Comparison of ENCODE assay signal across 8 mouse cellular contexts in the genomic region with DNA sequence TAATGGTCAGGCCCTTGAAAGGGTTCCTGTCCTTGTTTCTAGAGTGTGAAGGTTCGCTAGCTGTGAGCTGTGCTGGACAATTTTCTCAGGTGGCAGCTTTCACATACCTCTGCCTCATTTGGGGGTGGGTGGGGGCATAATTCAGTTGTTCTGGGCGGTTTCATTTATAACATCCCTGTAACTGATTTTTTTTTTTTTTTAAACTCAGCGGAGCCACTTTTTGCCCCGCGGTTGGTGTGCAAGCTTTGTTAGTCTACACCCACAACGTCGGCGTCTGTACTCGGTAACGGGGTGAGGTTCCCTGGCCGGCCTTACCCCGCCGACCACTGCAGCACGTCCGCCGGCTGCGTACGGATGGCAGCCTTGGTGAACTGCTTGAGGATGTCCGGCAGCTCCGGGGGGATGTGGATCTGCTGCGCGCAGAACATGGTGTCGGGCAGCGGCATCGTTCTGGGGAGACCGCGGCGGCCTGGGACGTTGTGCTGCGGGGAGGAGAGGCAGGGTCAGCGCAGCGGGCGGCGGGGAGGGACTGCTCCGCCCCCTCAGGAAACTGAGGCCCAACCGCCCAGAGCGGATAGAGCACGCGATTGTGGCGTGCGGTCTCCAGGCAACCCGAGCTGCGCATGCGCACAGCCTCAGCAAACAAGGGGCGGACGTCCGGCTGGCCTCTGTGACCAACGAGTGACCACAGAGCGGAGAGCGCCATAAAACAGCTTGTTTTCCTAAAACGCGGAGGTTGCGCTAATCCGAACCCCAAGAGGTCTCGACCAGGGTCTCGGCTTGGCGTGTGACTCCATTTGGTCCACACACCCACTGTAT. TPM values are rescaled to one million over a fixed set of nuclear protein-coding genes. Genes with fewer than 3 reads are reported as not detected.
A peak's percentile ranks its signal among the peaks of the same experiment; 100 is the strongest.
DNase-seq lines count a peak whose midpoint lies in the region; ATAC-seq and TF ChIP-seq lines count a peak whose summit lies in the region.

A gene (minus strand): TSS at position 640 of the 819 bp plus-strand sequence.

- H3K4me1 ChIP-seq in brown adipose tissue, adult 24 weeks (ENCODE audit: control insufficient read depth, insufficient read depth, insufficient read length, low read length), result no peaks in the 10 kb centered on the region
- H3K4me1 ChIP-seq in heart, embryonic 15.5 days (replicated peaks), result peaks cover 17% of the 10 kb centered on the region
- H3K4me1 ChIP-seq in liver, embryonic 14.5 days (replicated peaks; ENCODE audit: control insufficient read depth in 2 of 2, insufficient read depth in 2 of 2, low read length in 1 of 2), result peaks cover 4 to 19% of the 10 kb centered on the region in 2 experiments; a peak in 3 of 4 replicates
- no peaks in the 10 kb centered on the region for H3K4me1 ChIP-seq in neural tube, embryonic 11.5 days (ENCODE audit: control insufficient read depth, insufficient read depth, low read length)
- no peaks in the 10 kb centered on the region for H3K4me1 ChIP-seq in stomach, postnatal 0 days (replicated peaks; ENCODE audit: control insufficient read depth, insufficient read depth)

- H3K4me2 ChIP-seq in heart, embryonic 15.5 days, result peak within 1 kb of the TSS; percentile 90
- peak within 1 kb of the TSS; percentile 94 for H3K4me2 ChIP-seq in liver, embryonic 14.5 days (ENCODE audit: low read depth)
- H3K4me2 ChIP-seq in neural tube, embryonic 11.5 days (ENCODE audit: low read depth), result peak within 1 kb of the TSS; percentile 67
- H3K4me2 ChIP-seq in stomach, postnatal 0 days (replicated peaks; ENCODE audit: low read depth), result peak within 1 kb of the TSS; percentile 87

- H3K9ac ChIP-seq in heart, embryonic 15.5 days, result peak within 1 kb of the TSS; percentile 76
- H3K9ac ChIP-seq in liver, embryonic 14.5 days (replicated peaks), result peak within 1 kb of the TSS; percentile 72
- H3K9ac ChIP-seq in neural tube, embryonic 11.5 days (ENCODE audit: low read length), result peak within 1 kb of the TSS; percentile 70
- peak within 1 kb of the TSS; percentile 67 for H3K9ac ChIP-seq in stomach, postnatal 0 days (ENCODE audit: low read length)

- H3K27ac ChIP-seq in brown adipose tissue, adult 24 weeks (replicated peaks; ENCODE audit: low read depth, low read length), result peak within 1 kb of the TSS; percentile 85
- peak within 1 kb of the TSS; percentile 91 for H3K27ac ChIP-seq in heart, embryonic 15.5 days
- H3K27ac ChIP-seq in liver, embryonic 14.5 days, result no peak within 1 kb of the TSS; the same call in 1 of the 2 replicates
- 0 out of 2 replicates have a peak within 1 kb of the TSS, but pooled peaks have one; percentile 46 for H3K27ac ChIP-seq in neural tube, embryonic 11.5 days (ENCODE audit: low read depth, low read length)
- H3K27ac ChIP-seq in stomach, postnatal 0 days (replicated peaks), result 0 out of 2 replicates have a peak within 1 kb of the TSS, but pooled peaks have one; percentile 71

- H3K4me3 ChIP-seq in brown adipose tissue, adult 24 weeks (ENCODE audit: insufficient read depth, low read depth, low read length), result peak within 1 kb of the TSS; percentile 84
- H3K4me3 ChIP-seq in heart, embryonic 15.5 days, result peak within 1 kb of the TSS; percentile 85
- H3K4me3 ChIP-seq in liver, embryonic 14.5 days (ENCODE audit: insufficient read depth in 1 of 2, low read depth in 2 of 2, low read length in 2 of 2), result peak within 1 kb of the TSS; percentile 64 to 73
- H3K4me3 ChIP-seq in neural tube, embryonic 11.5 days (ENCODE audit: low read depth, low read length), result peak within 1 kb of the TSS; percentile 59
- peak within 1 kb of the TSS; percentile 65 for H3K4me3 ChIP-seq in stomach, postnatal 0 days (ENCODE audit: low read depth, low read length)

- peaks cover 11% of the 10 kb centered on the region for H3K36me3 ChIP-seq in heart, embryonic 15.5 days
- peaks cover 9% of the 10 kb centered on the region for H3K36me3 ChIP-seq in liver, embryonic 14.5 days (replicated peaks; ENCODE audit: control insufficient read depth, insufficient read depth, low read depth)
- no peaks in the 10 kb centered on the region for H3K36me3 ChIP-seq in neural tube, embryonic 11.5 days (ENCODE audit: control insufficient read depth, insufficient read depth, low read length)
- H3K36me3 ChIP-seq in stomach, postnatal 0 days (ENCODE audit: control insufficient read depth, insufficient read depth, low read length), result peaks cover 4% of the 10 kb centered on the region; the same call in 1 of the 2 replicates

- no peak for TF ChIP-seq EP300 in liver, embryonic 14.5 days (IDR thresholded peaks at IDR 0.05; ENCODE audit: low read depth)
- TF ChIP-seq EP300 in stomach, postnatal 0 days (optimal IDR thresholded peaks at IDR 0.05), result no peak

- peak; percentile 79 for DNase-seq in CD4-positive, CD25-positive, alpha-beta regulatory T cell, adult 2 months (ENCODE audit: low read depth, low spot score)
- peak; percentile 90 for DNase-seq in fibroblast of lung, adult 2 months (ENCODE audit: low read depth)
- DNase-seq in kidney, postnatal 25 days, result peak; percentile 95 to 97
- DNase-seq in liver, embryonic 14.5 days (ENCODE audit: low read depth in 3 of 3, low spot score in 3 of 3), result peak; percentile 51 to 66 (median 65)
- peak; percentile 94 for DNase-seq in neural tube, embryonic 11.5 days (ENCODE audit: low spot score)
- DNase-seq in stomach, postnatal 0 days (ENCODE audit: low spot score), result peak; percentile 92

- H3K27me3 ChIP-seq in heart, embryonic 15.5 days, result no peaks in the 10 kb centered on the region
- no peaks in the 10 kb centered on the region for H3K27me3 ChIP-seq in liver, embryonic 14.5 days (ENCODE audit: control insufficient read depth, insufficient read depth, low read length)
- no peaks in the 10 kb centered on the region for H3K27me3 ChIP-seq in neural tube, embryonic 11.5 days (ENCODE audit: control insufficient read depth, insufficient read depth, low read length)
- no peaks in the 10 kb centered on the region for H3K27me3 ChIP-seq in stomach, postnatal 0 days (ENCODE audit: control insufficient read depth, insufficient read depth, low read length)

- peak; percentile 95 for ATAC-seq in heart, embryonic 15.5 days (replicated peaks; ENCODE audit: insufficient number of reproducible peaks, insufficient read depth, low FRiP score, low read depth)
- ATAC-seq in liver, embryonic 14.5 days (ENCODE audit: insufficient read depth), result peak; percentile 86
- ATAC-seq in neural tube, embryonic 11.5 days (ENCODE audit: insufficient read depth, low FRiP score, low TSS enrichment), result peak; percentile 94
- ATAC-seq in stomach, postnatal 0 days (ENCODE audit: low FRiP score, low TSS enrichment), result peak; percentile 91

- TF ChIP-seq CTCF in liver, embryonic 14.5 days (IDR thresholded peaks at IDR 0.05; ENCODE audit: low read depth), result no peak
- no peak for TF ChIP-seq CTCF in stomach, postnatal 0 days (IDR thresholded peaks at IDR 0.05; ENCODE audit: low read depth)

- H3K9me3 ChIP-seq in heart, embryonic 15.5 days (replicated peaks), result no peaks in the 10 kb centered on the region
- H3K9me3 ChIP-seq in liver, embryonic 14.5 days (ENCODE audit: control insufficient read depth, low read length), result no peaks in the 10 kb centered on the region
- H3K9me3 ChIP-seq in neural tube, embryonic 11.5 days (ENCODE audit: control insufficient read depth, low read length), result no peaks in the 10 kb centered on the region
- no peaks in the 10 kb centered on the region for H3K9me3 ChIP-seq in stomach, postnatal 0 days (ENCODE audit: control insufficient read depth, low read length)

- under 1% methylated on average over 57 of the region's 57 CpGs for WGBS in heart, embryonic 15.5 days
- WGBS in liver, embryonic 14.5 days (ENCODE audit: insufficient replicate concordance), result under 1% methylated on average over 57 of the region's 57 CpGs
- under 1% methylated on average over 57 of the region's 57 CpGs for WGBS in neural tube, embryonic 11.5 days
- under 1% methylated on average over 53 of the region's 57 CpGs for WGBS in stomach, postnatal 0 days

RNA-seq across cellular contexts. Expression of the gene that starts here (rescaled TPM):
- 2.4 and 9.8 TPM in 2 replicates for polyA plus RNA-seq in brown adipose tissue, adult 24 weeks (2012; ENCODE audit: insufficient read depth, insufficient read length, missing spikeins)
- polyA plus RNA-seq in heart, embryonic 15.5 days (2015; fragmentation: Nextera tagmentation; extraction: Ambion mirVana), result 1.7 and 2.2 TPM in 2 replicates
- 0.86 and 1.0 TPM in 2 replicates for polyA plus RNA-seq in liver, embryonic 14.5 days (2012; rRNA removed)
- 1.9 and 2.7 TPM in 2 replicates for polyA plus RNA-seq in liver, embryonic 14.5 days (2014; fragmentation: Nextera tagmentation; extraction: Ambion mirVana)
- 2.7 and 3.2 TPM in 2 replicates for polyA plus RNA-seq in neural tube, embryonic 11.5 days (2014; fragmentation: Nextera tagmentation; extraction: Ambion mirVana)
- 1.4 and 1.8 TPM in 2 replicates for polyA plus RNA-seq in stomach, postnatal 0 days (2015; fragmentation: Nextera tagmentation; extraction: Ambion mirVana)
